Mouse (Mus musculus) spleen, adult 12 weeks (tissue): ENCODE results near the gene Pdcd7.

Source experiments
- DNase-seq: peaks from one replicate; pipeline ENCODE4 v3.0.0; 2022; ENCODE audit warnings: low spot score

Gene Pdcd7

DNA sequence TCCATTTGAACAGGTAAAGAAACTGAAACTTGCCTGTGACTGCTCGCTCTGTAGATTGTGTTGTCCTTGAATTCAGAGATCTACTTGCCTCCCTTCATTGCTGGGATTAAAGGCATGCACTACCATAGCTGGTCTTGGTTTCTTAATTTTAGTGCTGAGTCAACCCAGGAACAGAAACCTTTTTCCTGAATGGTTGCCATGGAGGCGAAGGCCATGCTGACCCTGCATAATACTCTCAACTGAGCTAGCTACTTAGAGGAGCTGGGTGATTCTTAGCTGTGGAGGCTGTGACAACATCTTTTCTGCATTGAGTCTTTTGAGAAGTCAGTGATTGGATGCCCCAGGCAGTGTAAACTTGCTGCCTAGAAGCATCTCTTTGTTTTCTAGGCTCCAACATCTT, 11.1 kb downstream of the Pdcd7 start:
- DNase-seq = no peak

GRCm38 (mm10) chr9:65358956-65359480, 13.1 kb downstream of the Pdcd7 start:
- DNase-seq = no peak

GRCm38 (mm10) chr9:65360641-65361448, 14.9 kb downstream of the Pdcd7 start, which contains the start of gene Ubap1l:
Ubap1l (plus strand) TSS chr9:65361041.
- DNase-seq = no peak

- no peak for DNase-seq
Observed at GRCm38 (mm10) chr9:65363684-65364083, 17.8 kb downstream of the Pdcd7 start.

- DNase-seq = no peak
Observed at GRCm38 (mm10) chr9:65365721-65366120, 19.8 kb downstream of the Pdcd7 start.

GRCm38 (mm10) chr9:65371756-65372155, 25.9 kb downstream of the Pdcd7 start:
- no peak for DNase-seq

DNA sequence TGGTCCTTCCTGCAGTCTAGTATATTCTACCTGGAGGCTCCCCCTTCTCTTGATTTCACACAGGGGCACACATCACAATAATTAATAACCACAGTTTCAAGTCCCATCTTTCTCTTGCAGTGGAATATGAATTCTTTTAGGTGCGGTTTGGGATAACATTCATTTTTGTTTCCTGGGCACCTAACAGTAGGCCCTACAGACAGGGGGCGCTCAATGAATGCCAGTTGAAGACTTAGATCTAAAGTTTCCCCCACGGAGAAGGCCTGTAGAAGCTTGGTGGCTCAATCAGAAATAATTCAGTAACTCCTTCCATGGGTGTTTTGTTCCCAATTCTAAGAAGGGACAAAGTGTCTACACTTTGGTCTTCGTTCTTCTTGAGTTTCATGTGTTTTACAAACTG, 26.5 kb downstream of the Pdcd7 start:
- no peak for DNase-seq

DNA sequence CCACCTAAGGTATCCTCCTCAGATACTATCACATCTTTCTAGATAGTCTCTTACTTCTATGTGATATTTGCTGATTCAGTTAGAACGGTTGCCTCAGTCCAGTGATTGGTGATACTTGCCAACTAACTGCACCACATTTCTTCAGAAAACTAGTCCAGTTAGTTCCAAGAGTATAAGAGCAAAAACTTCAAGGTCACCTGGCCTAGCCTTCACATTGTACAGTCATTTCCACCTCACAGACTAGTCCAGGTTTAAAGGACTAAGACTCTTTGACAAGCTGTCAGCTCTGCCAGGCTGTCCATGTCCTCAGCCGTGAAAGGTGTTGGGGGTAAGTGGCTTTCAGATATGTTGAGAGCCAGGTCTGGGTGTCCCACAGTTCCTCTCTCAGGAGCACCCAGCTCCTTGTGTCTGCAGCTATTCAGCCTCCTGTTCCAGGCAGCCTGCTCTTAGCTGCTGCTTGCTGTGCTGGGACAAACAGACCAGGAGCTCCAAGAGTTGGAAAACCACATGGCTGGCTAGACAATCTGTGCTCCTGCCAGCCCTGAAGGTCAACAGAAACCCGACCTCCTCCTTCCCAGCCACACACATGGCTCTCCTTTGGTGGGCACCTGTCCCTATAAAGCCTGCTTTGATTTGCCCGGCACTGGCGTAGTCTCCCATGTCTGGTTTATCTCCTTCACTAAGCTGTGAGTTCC, 28.7 kb downstream of the Pdcd7 start:
- DNase-seq = no peak

GRCm38 (mm10) chr9:65375163-65375934, 29.4 kb downstream of the Pdcd7 start:
- no peak for DNase-seq

- DNase-seq = no peak
Observed at GRCm38 (mm10) chr9:65381017-65381590, 35.2 kb downstream of the Pdcd7 start.

DNA sequence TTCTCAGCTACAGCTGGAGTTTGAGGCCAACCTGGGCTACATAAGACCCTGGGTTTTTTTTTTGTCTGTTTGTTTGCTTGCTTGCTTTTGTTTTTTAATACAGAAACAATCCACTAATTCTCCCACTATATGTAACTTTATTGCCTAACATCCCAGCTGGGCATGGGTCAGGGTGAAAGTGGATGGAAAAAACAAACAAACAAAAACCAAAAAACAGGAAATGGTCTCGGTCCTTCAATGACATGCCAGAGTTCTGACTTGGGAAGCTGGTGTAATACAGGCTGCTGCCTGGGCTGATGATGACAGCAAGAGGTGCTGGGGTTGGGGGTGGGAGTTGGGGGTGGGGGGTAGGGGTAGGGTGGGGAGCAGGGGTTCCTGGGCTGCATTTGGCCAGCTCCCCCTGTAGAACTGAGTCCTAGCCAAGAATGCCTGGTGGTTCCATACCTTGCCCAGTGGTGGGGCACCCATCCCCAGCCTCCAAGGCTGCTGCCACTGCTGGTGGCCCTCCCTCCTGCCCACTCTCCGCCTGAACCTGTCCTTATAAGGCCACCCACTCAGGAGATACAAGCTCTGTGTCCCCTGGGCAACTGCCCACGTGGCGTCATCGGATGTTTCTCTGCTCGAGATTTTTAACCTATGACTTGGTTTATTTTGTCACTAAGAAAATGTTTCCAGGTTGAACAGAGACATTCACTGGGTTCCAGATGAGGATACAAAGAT, 36.3 kb downstream of the Pdcd7 start:
- DNase-seq = no peak

DNA sequence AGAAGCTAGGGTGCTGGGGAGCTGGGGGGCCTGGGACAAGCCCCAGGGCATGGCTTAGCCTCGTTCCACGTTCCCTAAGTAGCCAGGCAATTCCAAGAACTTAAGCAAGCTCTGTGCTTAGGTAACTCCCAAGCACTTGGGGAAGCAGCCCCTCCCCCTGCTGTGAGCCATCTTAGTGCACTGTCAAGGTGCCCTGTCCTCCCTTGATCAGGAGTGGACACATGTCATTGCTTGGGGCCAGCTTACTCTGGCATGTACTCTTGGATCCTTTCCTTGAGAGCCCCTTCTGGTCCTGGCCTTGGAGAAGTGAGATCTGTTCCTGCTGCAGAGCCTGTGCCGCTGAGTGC, 36.8 kb downstream of the Pdcd7 start:
- no peak for DNase-seq

- DNase-seq = no peak
Observed at GRCm38 (mm10) chr9:65384276-65384675, 38.4 kb downstream of the Pdcd7 start.

- DNase-seq = no peak
Observed at GRCm38 (mm10) chr9:65386373-65387140, 40.7 kb downstream of the Pdcd7 start.

DNA sequence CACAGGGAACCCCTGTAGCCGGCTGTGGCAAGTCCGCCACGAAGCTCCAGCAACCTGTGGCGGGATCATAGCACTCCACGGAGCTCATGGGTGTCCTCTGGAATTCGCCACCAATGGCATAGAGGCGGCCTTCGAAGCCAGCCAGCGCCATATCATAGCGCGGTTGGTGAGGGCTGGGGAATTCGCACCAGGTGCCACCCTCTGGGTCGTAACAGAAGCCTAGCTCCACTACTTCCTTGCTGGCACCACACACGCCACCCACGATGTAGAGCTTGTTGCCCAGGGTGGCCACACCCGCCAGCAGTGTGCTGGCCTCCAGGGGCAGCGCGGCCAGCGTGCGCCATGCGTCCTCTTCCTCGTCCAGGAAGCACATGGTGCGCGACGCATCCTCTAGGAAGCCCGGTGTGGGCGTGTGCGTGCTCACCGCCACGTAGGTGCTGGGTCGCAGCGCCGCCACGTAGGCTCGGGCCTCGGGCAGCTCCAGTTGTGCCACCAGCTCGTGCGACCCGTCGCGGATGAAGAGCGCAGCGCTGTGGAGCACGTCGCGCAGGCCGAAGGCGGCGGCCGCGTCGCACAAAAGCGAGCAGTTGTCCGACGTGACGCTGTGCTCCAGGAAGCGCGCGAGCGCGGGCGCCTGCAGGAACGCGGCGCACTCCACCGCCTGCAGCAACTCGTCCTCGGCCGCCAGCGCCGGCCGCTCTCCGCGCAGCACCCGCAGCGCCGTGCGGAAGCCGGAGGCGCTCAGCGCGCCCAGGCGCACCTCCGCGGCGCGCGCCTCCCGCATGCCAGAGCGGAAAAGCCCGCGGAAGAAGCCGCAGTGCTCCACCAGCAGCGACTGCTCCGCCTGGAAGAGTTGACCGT, 45.1 kb downstream of the Pdcd7 start:
- DNase-seq = no peak

GRCm38 (mm10) chr9:65391613-65391964, 45.7 kb downstream of the Pdcd7 start, which contains the start of gene Kbtbd13:
Kbtbd13 (minus strand) TSS chr9:65391652.
- no peak for DNase-seq

DNA sequence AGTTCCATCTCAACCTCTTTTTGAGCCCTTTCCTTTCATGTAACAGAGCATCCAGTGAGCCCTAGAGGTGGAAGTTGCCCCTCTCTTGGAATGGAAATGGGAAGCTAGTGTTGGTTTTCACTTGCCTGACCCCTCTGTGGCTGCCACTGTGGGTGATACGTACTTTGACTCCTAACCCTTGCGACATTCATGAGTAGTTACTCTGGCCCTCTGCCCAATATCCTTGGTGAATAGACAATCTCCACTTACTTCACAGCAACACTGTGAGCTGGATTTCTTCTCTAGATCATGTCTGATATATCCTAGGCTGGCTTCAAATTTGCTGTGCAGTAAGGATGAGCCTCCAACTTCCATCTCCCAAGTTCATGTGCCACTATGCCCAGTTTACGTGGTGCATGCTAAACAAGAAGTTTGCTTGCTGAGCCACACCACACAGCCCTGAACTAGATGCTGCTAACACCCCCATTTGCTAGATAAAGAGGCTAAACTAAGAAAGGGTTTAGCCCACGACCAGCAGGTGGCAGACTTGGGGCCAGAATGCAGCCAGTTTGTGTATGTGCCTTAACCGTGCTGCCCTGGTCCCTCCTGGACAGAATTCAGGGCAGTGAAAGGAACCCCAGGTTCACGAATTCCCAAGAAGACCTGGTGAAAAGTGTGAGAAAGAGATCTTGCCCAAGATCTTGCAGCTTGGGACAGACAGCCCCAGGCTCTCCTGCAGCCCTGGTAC, 46.9 kb downstream of the Pdcd7 start:
- peak; percentile 32 for DNase-seq

DNA sequence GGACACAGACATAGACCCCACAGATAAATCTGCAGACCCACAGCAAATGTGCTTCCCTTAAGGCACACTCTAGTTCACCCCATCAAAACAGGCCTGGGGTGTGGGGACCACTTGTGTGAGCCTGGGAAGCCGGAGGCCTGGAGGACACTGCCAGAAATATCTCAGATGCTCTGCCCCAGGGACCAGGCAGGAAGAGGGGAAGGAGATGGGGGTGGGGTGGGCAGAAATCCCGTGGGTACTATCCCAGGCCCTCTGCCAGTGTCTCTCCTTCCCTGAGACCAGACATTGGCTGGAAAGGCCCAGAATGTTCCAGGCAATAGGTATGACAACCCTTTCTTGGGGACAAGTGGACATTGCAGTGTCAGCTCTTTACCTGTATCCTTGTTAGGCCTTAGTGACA, 47.7 kb downstream of the Pdcd7 start:
- no peak for DNase-seq

DNA sequence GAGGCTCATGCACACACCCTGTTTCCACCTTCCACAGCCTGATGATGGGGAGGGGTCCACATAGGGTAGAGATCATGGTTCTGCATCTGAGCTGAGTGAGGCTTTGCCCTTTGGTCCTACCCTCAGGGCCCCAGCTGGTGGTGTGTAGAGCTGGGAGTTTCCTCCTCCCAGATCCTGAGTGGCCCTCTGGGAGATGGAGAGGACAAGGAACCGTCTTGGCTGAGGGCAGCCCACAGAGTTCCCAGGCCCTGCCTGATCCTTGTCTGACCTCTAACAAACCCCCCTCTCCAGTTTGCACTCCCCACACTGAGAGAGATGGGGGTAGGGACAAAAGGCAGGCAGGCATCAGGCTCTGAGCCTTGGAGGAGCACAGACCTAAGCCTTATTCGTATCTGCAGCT, 48.5 kb downstream of the Pdcd7 start:
- no peak for DNase-seq
